Mouse (Mus musculus) neural tube, embryonic 15.5 days (tissue): Measurements from ENCODE around the gene Fto. TPM values are rescaled to one million over a fixed set of nuclear protein-coding genes. Genes with fewer than 3 reads are reported as not detected.

Experiments used
- ATAC-seq: fragments of 200-750 bp; cut with Nextera tagmentation; 2 replicates; pipeline ENCODE4 v1.8.0; 2017; ENCODE audit warnings: mild to moderate bottlenecking, moderate TSS enrichment, moderate library complexity; ENCODE audit not compliant: low FRiP score
- H3K27ac ChIP-seq: fragments of 300-500 bp; sonication (generic); replicated peaks from 2 replicates; pipeline ENCODE4 v1.5.1; 2015; ENCODE audit warnings: mild to moderate bottlenecking, inconsistent platforms
- H3K27me3 ChIP-seq: fragments of 300-500 bp; sonication (generic); replicated peaks from 2 replicates; pipeline ENCODE4 v1.6.1; 2015; ENCODE audit warnings: inconsistent platforms
- H3K36me3 ChIP-seq: fragments of 300-500 bp; sonication (generic); 2 replicates; pipeline ENCODE4 v1.6.1; 2015; ENCODE audit warnings: inconsistent platforms
- H3K4me1 ChIP-seq: fragments of 300-500 bp; sonication (generic); 2 replicates; pipeline ENCODE4 v1.6.1; 2015; ENCODE audit warnings: inconsistent platforms
- H3K4me2 ChIP-seq: fragments of 300-500 bp; sonication (generic); 2 replicates; pipeline ENCODE4 v1.6.1; 2015; ENCODE audit warnings: inconsistent platforms, mild to moderate bottlenecking, moderate library complexity
- H3K4me3 ChIP-seq: fragments of 300-500 bp; sonication (generic); replicated peaks from 2 replicates; pipeline ENCODE4 v1.5.1; 2015; ENCODE audit warnings: mild to moderate bottlenecking, inconsistent platforms
- H3K9ac ChIP-seq: fragments of 300-500 bp; sonication (generic); replicated peaks from 2 replicates; pipeline ENCODE4 v1.6.1; 2015; ENCODE audit warnings: mild to moderate bottlenecking, inconsistent platforms
- H3K9me3 ChIP-seq: fragments of 300-500 bp; sonication (generic); replicated peaks from 2 replicates; pipeline ENCODE4 v1.6.1; 2016; ENCODE audit warnings: inconsistent platforms
- WGBS: fragments of 180-500 bp; shearing (Covaris S2); methylation state at CpG from one replicate; pipeline ENCODE4 v1.1.7; 2015; ENCODE audit warnings: mixed read lengths; 5-methylcytosine and 5-hydroxymethylcytosine counted together
- polyA plus RNA-seq: library from polyadenylated mRNA; unstranded; fragments of >200 nt; fragmentation: Nextera tagmentation; extraction: Ambion mirVana; gene quantifications from 2 replicates; pipeline ENCODE4 v1.2.1, GENCODE M21; 2015

Gene Fto
- 131 and 135 TPM in 2 replicates for polyA plus RNA-seq

GRCm38 (mm10) chr8:91312835-91313832, at the start of gene Fto, which contains the start of gene Rpgrip1l:
Gene Fto (plus strand): TSS chr8:91313525.
Gene Rpgrip1l (minus strand): TSS chr8:91313262.
- H3K36me3 ChIP-seq = no peaks in the 10 kb centered on the region
- ATAC-seq = peak; percentile 99
- H3K4me3 ChIP-seq = peak within 1 kb of the TSS; percentile 60
- H3K4me1 ChIP-seq = peaks cover 32% of the 10 kb centered on the region
- H3K4me2 ChIP-seq = peak within 1 kb of the TSS; percentile 64
- 1% methylated on average over 59 of the region's 59 CpGs for WGBS
- peak within 1 kb of the TSS; percentile 83 for H3K9ac ChIP-seq
- no peaks in the 10 kb centered on the region for H3K27me3 ChIP-seq
- H3K27ac ChIP-seq = peak within 1 kb of the TSS; percentile 84
- no peaks in the 10 kb centered on the region for H3K9me3 ChIP-seq

- Histone ChIP-seq H3K27ac (no peak overlapping the region), H3K36me3 (peaks cover 12% of the 10 kb centered on the region; the same call in 1 of the 2 replicates), H3K9ac (no peak overlapping the region), H3K27me3 (no peaks in the 10 kb centered on the region), H3K4me3 (no peak overlapping the region), H3K4me1 (no peaks in the 10 kb centered on the region), H3K4me2 (no peak overlapping the region), H3K9me3 (no peaks in the 10 kb centered on the region)
- WGBS = 83% methylated on average over 3 of the region's 3 CpGs
- ATAC-seq = no peak
Measured at GRCm38 (mm10) chr8:91263939-91264338, 49.4 kb upstream of the Fto start.

- H3K4me3 ChIP-seq = no peak overlapping the region
- ATAC-seq = no peak
- peaks cover 12% of the 10 kb centered on the region for H3K36me3 ChIP-seq
- no peaks in the 10 kb centered on the region for H3K4me1 ChIP-seq
- H3K27me3 ChIP-seq = no peaks in the 10 kb centered on the region
- no peak overlapping the region for H3K9ac ChIP-seq
- H3K9me3 ChIP-seq = no peaks in the 10 kb centered on the region
- H3K27ac ChIP-seq = no peak overlapping the region
- H3K4me2 ChIP-seq = no peak overlapping the region
Measured at GRCm38 (mm10) chr8:91264564-91264963, 48.8 kb upstream of the Fto start.

DNA sequence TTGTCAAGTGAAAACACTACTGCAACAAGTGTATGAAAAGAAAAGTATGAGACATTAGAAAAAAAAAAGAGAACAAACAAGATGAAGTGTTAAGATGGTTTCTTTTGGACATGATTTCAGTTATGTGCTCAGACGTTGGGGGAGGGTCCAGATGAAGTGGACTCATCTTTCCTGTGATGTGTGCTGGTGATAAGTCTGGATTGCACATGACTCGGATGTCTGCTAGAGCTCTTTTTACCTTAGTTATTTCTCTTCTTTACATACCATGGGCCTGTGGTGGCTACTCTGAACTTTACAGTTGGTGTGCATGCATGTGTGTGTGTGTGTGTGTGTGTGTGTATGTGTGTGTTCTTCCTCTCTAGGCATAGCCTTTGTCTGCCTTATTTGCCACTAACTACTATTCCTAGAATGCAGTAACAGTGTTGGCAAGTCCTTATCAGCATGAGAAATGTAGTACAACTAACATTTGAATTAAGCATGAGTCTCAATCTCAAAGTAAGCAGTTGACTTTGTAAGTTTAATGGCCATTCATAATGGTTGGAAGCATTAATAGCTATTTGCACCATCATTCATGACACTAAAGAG, 43.9 kb upstream of the Fto start:
- H3K36me3 ChIP-seq = peaks cover 20% of the 10 kb centered on the region
- no peak for ATAC-seq
- H3K27ac ChIP-seq = no peak overlapping the region
- H3K27me3 ChIP-seq = no peaks in the 10 kb centered on the region
- no peak overlapping the region for H3K9ac ChIP-seq
- 89% methylated on average over 2 of the region's 2 CpGs for WGBS
- H3K4me1 ChIP-seq = no peaks in the 10 kb centered on the region
- no peak overlapping the region for H3K4me2 ChIP-seq
- no peaks in the 10 kb centered on the region for H3K9me3 ChIP-seq
- H3K4me3 ChIP-seq = no peak overlapping the region

DNA sequence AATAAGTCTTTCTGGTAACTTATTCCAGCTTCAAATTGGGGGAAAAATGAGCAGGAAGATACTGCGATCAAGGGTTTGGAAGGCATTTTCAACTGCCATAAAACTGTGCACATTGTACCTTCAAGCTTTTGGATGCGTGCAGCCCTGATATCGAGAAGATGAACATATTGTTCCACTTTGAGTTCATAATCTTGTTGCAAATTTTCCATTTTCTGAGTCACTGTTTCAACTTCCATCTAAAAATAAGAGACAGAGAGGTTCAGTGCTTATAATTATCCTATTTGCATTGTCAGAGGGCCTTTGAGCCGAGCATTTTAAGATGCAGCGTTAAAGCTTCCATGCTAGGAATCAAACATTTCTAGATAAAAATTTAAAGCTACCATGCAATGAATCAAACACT, 39.8 kb upstream of the Fto start:
- Histone ChIP-seq H3K4me2 (no peak overlapping the region), H3K9me3 (no peaks in the 10 kb centered on the region), H3K4me1 (no peaks in the 10 kb centered on the region), H3K27me3 (no peaks in the 10 kb centered on the region), H3K27ac (no peak overlapping the region), H3K36me3 (peaks cover 15% of the 10 kb centered on the region), H3K9ac (no peak overlapping the region), H3K4me3 (no peak overlapping the region)
- 94% methylated on average over 5 of the region's 5 CpGs for WGBS
- ATAC-seq = no peak

GRCm38 (mm10) chr8:91276337-91276736, 37.0 kb upstream of the Fto start:
- Histone ChIP-seq H3K4me2 (no peak overlapping the region), H3K36me3 (peaks cover 12% of the 10 kb centered on the region), H3K27ac (no peak overlapping the region), H3K27me3 (no peaks in the 10 kb centered on the region), H3K4me3 (no peak overlapping the region), H3K4me1 (no peaks in the 10 kb centered on the region), H3K9ac (no peak overlapping the region), H3K9me3 (no peaks in the 10 kb centered on the region)
- no peak for ATAC-seq
- 98% methylated on average over 2 of the region's 2 CpGs for WGBS

DNA sequence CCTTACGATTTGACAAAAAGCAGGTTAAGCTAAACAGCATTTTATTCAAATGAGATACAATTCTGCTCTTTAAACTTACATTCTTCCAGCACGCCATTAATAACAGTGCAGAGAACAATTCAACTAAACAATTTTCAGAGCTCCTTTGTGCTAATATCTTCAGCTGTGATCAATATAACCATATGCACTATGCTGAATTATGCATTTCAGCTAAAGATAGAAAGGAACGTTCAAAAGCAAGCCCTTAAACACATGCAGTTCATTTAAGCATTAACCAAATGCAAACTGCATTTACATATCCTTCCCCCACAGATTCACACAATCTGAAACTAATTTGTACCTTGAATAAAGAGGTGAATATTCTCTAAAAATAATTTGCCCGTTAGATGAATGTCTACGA, 35.3 kb upstream of the Fto start:
- Histone ChIP-seq H3K9me3 (no peaks in the 10 kb centered on the region), H3K4me2 (no peak overlapping the region), H3K9ac (no peak overlapping the region), H3K36me3 (peaks cover 6% of the 10 kb centered on the region; the same call in 1 of the 2 replicates), H3K4me3 (no peak overlapping the region), H3K4me1 (no peaks in the 10 kb centered on the region), H3K27me3 (no peaks in the 10 kb centered on the region), H3K27ac (no peak overlapping the region)
- 86% methylated on average over 5 of the region's 5 CpGs for WGBS
- ATAC-seq = no peak

DNA sequence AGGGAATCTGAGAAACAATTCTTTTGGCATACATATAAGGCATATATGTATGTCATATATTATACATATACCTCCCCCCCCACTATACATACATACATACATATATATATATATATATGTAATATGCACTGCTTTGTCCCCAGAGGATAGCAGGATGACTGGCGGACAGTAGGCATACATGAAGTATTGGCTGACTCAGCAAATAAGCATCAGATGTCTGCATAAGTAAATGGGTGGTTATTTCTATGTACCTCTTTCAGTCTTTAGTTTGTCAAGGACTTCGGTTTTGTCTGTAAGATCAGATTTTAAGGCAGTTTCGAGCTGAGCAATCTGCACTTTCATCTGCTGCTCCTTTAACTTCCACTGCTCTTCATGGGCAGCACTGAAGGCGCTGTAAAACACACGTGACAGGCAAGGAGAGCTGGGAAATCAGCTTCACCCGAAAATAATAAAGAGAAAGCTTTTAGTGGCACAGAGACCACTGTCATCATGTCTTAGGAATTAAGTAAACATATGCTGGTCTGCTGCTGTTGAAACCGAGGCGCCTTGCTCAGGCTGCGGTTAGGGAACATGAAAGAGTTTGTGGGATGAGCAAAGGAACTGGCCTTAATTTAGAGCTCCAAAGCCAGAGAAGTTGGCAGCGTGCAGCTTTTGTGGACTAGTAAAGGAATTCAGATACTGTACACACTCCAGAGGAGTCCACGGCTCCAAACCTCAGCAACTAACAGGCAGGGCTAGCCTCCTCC, 32.7 kb upstream of the Fto start:
- Histone ChIP-seq H3K36me3 (no peaks in the 10 kb centered on the region), H3K4me2 (no peak overlapping the region), H3K4me3 (no peak overlapping the region), H3K9me3 (no peaks in the 10 kb centered on the region), H3K27ac (no peak overlapping the region), H3K4me1 (no peaks in the 10 kb centered on the region), H3K9ac (no peak overlapping the region), H3K27me3 (no peaks in the 10 kb centered on the region)
- no peak for ATAC-seq
- 83% methylated on average over 11 of the region's 11 CpGs for WGBS

DNA sequence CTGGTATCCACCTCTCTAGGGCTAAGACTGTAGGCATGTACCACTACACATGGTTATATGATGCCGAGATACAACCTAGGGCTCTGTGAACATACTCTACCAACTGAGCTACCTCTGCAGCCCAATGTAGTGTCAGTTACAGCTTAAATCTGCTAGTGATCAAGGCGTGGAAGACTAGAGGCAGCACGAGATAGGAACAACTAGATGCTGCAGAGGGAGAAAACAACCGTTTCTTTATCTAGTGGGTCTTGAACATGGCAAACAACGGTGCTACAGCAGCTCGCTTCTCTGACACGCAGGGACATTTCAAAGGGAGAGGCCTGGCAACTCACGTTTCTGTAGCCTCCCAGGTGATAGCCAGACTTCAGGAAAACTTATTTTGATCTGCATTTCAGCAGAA, 31.8 kb upstream of the Fto start:
- no peak overlapping the region for H3K9ac ChIP-seq
- no peaks in the 10 kb centered on the region for H3K36me3 ChIP-seq
- no peaks in the 10 kb centered on the region for H3K9me3 ChIP-seq
- no peak for ATAC-seq
- WGBS = 90% methylated on average over 8 of the region's 8 CpGs
- no peak overlapping the region for H3K27ac ChIP-seq
- no peaks in the 10 kb centered on the region for H3K4me1 ChIP-seq
- no peak overlapping the region for H3K4me3 ChIP-seq
- no peaks in the 10 kb centered on the region for H3K27me3 ChIP-seq
- no peak overlapping the region for H3K4me2 ChIP-seq

- WGBS = 55% methylated on average over 5 of the region's 5 CpGs
- Histone ChIP-seq H3K27ac (no peak overlapping the region), H3K4me2 (no peak overlapping the region), H3K27me3 (no peaks in the 10 kb centered on the region), H3K9ac (no peak overlapping the region), H3K4me3 (no peak overlapping the region), H3K9me3 (no peaks in the 10 kb centered on the region), H3K4me1 (no peaks in the 10 kb centered on the region), H3K36me3 (no peaks in the 10 kb centered on the region)
- no peak for ATAC-seq
Measured at GRCm38 (mm10) chr8:91282655-91283054, 30.7 kb upstream of the Fto start.

DNA sequence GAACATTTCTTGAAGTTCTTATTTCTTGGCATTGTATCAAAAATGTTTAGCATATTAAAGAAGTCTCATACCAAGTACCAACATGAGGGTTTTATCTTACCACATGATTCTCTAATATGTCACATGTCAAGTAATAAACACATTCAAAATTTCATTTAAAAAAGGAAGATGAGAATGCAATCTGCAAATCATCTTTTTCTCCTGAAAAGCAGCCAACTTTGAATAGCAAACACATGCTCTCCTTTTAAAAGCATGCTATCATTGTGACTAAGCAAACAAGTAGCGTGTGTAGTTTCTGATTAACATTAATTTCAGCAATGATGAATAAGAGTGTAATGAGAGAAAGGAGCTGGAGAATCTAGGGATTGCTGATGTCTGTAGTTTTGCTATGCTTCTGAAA, 29.5 kb upstream of the Fto start:
- no peak overlapping the region for H3K27ac ChIP-seq
- ATAC-seq = no peak
- WGBS = 86% methylated on average over 1 of the region's 1 CpGs
- no peak overlapping the region for H3K4me3 ChIP-seq
- no peak overlapping the region for H3K9ac ChIP-seq
- no peaks in the 10 kb centered on the region for H3K27me3 ChIP-seq
- H3K4me1 ChIP-seq = no peaks in the 10 kb centered on the region
- H3K4me2 ChIP-seq = no peak overlapping the region
- H3K9me3 ChIP-seq = no peaks in the 10 kb centered on the region
- H3K36me3 ChIP-seq = no peaks in the 10 kb centered on the region
